Mouse (Mus musculus): ENCODE results near the gene Pbp2. TPM values are rescaled to one million over a fixed set of nuclear protein-coding genes. Genes with fewer than 3 reads are reported as not detected.
A peak's percentile ranks its signal among the peaks of the same experiment; 100 is the strongest.

The Pbp2 gene
- total RNA-seq, 2 experiments from 2014 or later = not detected

GRCm38 (mm10) chr6:135302421-135303125 lies 7.6 kb downstream of the Pbp2 start:
- DNase-seq = no peak
- intact Hi-C loops (cut with DNase I) = no loop called here

- DNase-seq = no peak
- intact Hi-C loops (cut with DNase I) = no loop called here
These were observed 9.7 kb downstream of the Pbp2 start for GRCm38 (mm10) chr6:135300469-135300868.

- no peak for DNase-seq
These were observed 11.1 kb downstream of the Pbp2 start for GRCm38 (mm10) chr6:135299024-135299550.

GRCm38 (mm10) chr6:135297570-135297969 lies 12.6 kb downstream of the Pbp2 start:
- intact Hi-C loops (cut with DNase I) = no loop called here
- DNase-seq = no peak

More at GRCm38 (mm10) chr6:135299024-135299550, 11.1 kb downstream of the Pbp2 start:
- intact Hi-C loops (cut with DNase I) = no loop called here

GRCm38 (mm10) chr6:135296267-135296666 lies 13.9 kb downstream of the Pbp2 start:
- DNase-seq = no peak
- intact Hi-C loops (cut with DNase I) = no loop called here

- DNase-seq = no peak
- intact Hi-C loops (cut with DNase I) = no loop called here
These were observed 14.9 kb downstream of the Pbp2 start for GRCm38 (mm10) chr6:135295082-135295861.

GRCm38 (mm10) chr6:135294150-135294549 lies 16.1 kb downstream of the Pbp2 start:
- DNase-seq = no peak
- intact Hi-C loops (cut with DNase I) = no loop called here

GRCm38 (mm10) chr6:135292391-135292790 lies 17.8 kb downstream of the Pbp2 start:
- intact Hi-C loops (cut with DNase I) = no loop called here
- no peak for DNase-seq

- DNase-seq = no peak
- intact Hi-C loops (cut with DNase I) = no loop called here
These were observed 30.3 kb downstream of the Pbp2 start for GRCm38 (mm10) chr6:135279856-135280255.

- peak; percentile 44 for DNase-seq
- intact Hi-C loops (cut with DNase I) = no loop called here
These were observed 30.9 kb downstream of the Pbp2 start for GRCm38 (mm10) chr6:135279286-135279685.

- no peak for DNase-seq
- intact Hi-C loops (cut with DNase I) = no loop called here
These were observed 31.9 kb downstream of the Pbp2 start for GRCm38 (mm10) chr6:135278302-135278701.

- no peak for DNase-seq
- intact Hi-C loops (cut with DNase I) = no loop called here
These were observed 33.5 kb downstream of the Pbp2 start for GRCm38 (mm10) chr6:135276474-135277295.

GRCm38 (mm10) chr6:135275231-135275630 lies 35.0 kb downstream of the Pbp2 start:
- intact Hi-C loops (cut with DNase I) = no loop called here
- peak; percentile 68 for DNase-seq

GRCm38 (mm10) chr6:135273066-135273465 lies 37.1 kb downstream of the Pbp2 start:
- DNase-seq = no peak
- intact Hi-C loops (cut with DNase I) = no loop called here

- intact Hi-C loops (cut with DNase I) = no loop called here
- DNase-seq = no peak
These were observed 38.4 kb downstream of the Pbp2 start for GRCm38 (mm10) chr6:135271761-135272160.

GRCm38 (mm10) chr6:135269626-135270025 lies 40.6 kb downstream of the Pbp2 start:
- intact Hi-C loops (cut with DNase I) = no loop called here
- DNase-seq = no peak

- intact Hi-C loops (cut with DNase I) = no loop called here
- DNase-seq = no peak
These were observed 41.8 kb downstream of the Pbp2 start for GRCm38 (mm10) chr6:135268392-135268791.

- intact Hi-C loops (cut with DNase I) = no loop called here
- DNase-seq = no peak
These were observed 43.0 kb downstream of the Pbp2 start for GRCm38 (mm10) chr6:135267221-135267620.

- no peak for DNase-seq
- intact Hi-C loops (cut with DNase I) = no loop called here
These were observed 44.1 kb downstream of the Pbp2 start for GRCm38 (mm10) chr6:135266056-135266455.

- intact Hi-C loops (cut with DNase I) = no loop called here
- DNase-seq = no peak
These were observed 46.1 kb downstream of the Pbp2 start for GRCm38 (mm10) chr6:135264136-135264535.

- intact Hi-C loops (cut with DNase I) = no loop called here
- DNase-seq = no peak
These were observed 47.6 kb downstream of the Pbp2 start for GRCm38 (mm10) chr6:135262565-135262964.

Data from left cerebral cortex, postnatal 4 days (tissue).